Mouse (Mus musculus): ENCODE results near the gene Ptar1. TPM values are rescaled to one million over a fixed set of nuclear protein-coding genes. Genes with fewer than 3 reads are reported as not detected.
"Not testable (repeated sequence)": the region's sequence is repeated elsewhere in the genome, so short reads cannot be mapped to it uniquely, and the experiment has no call there.

The Ptar1 gene
- 3.8 and 4.3 TPM in 2 replicates for polyA plus RNA-seq (2015; fragmentation: Nextera tagmentation; extraction: Ambion mirVana)

- Histone ChIP-seq H3K4me2 (peak within 1 kb of the TSS; percentile 75), H3K27me3 (replicated peaks) (no peaks in the 10 kb centered on the region), H3K4me3 (replicated peaks) (peak within 1 kb of the TSS; percentile 89), H3K4me1 (no peaks in the 10 kb centered on the region; the same call in 1 of the 2 replicates), H3K9me3 (no peaks in the 10 kb centered on the region), H3K27ac (peak within 1 kb of the TSS; percentile 92), H3K36me3 (no peaks in the 10 kb centered on the region), H3K9ac (peak within 1 kb of the TSS; percentile 86)
- under 1% methylated on average over 91 of the region's 93 CpGs for WGBS
- peak; percentile 94 for ATAC-seq (ENCODE audit: insufficient read depth, low FRiP score, low read depth)
Observed at GRCm38 (mm10) chr19:23687296-23688021, at the start of gene Ptar1. Gene Ptar1, plus strand, starts transcription at chr19:23687429.

- Histone ChIP-seq H3K36me3 (no peaks in the 10 kb centered on the region), H3K27ac (no peak overlapping the region), H3K4me2 (no peak overlapping the region), H3K27me3 (replicated peaks) (no peaks in the 10 kb centered on the region), H3K9me3 (no peaks in the 10 kb centered on the region), H3K9ac (no peak overlapping the region), H3K4me1 (no peaks in the 10 kb centered on the region), H3K4me3 (replicated peaks) (no peak overlapping the region)
- 82% methylated on average over 5 of the region's 5 CpGs for WGBS
- ATAC-seq (ENCODE audit: insufficient read depth, low FRiP score, low read depth), result 0 out of 2 replicates have a peak, but pooled peaks have one; percentile 43
Observed at GRCm38 (mm10) chr19:23643819-23644218, 43.4 kb upstream of the Ptar1 start.

GRCm38 (mm10) chr19:23645347-23645746, 41.9 kb upstream of the Ptar1 start:
- H3K9me3 ChIP-seq, result no peaks in the 10 kb centered on the region
- H3K4me2 ChIP-seq, result no peak overlapping the region
- 77% methylated on average over 7 of the region's 7 CpGs for WGBS
- H3K4me1 ChIP-seq, result no peaks in the 10 kb centered on the region
- no peak overlapping the region for H3K9ac ChIP-seq
- H3K36me3 ChIP-seq, result no peaks in the 10 kb centered on the region
- H3K4me3 ChIP-seq (replicated peaks), result no peak overlapping the region
- ATAC-seq (ENCODE audit: insufficient read depth, low FRiP score, low read depth), result no peak
- H3K27me3 ChIP-seq (replicated peaks), result no peaks in the 10 kb centered on the region
- no peak overlapping the region for H3K27ac ChIP-seq

- H3K9me3 ChIP-seq, result no peaks in the 10 kb centered on the region
- no peak for ATAC-seq (ENCODE audit: insufficient read depth, low FRiP score, low read depth)
- 93% methylated on average over 7 of the region's 7 CpGs for WGBS
- H3K27ac ChIP-seq, result no peak overlapping the region
- no peak overlapping the region for H3K4me2 ChIP-seq
- H3K36me3 ChIP-seq, result no peaks in the 10 kb centered on the region
- no peaks in the 10 kb centered on the region for H3K4me1 ChIP-seq
- no peaks in the 10 kb centered on the region for H3K27me3 ChIP-seq (replicated peaks)
- no peak overlapping the region for H3K4me3 ChIP-seq (replicated peaks)
- no peak overlapping the region for H3K9ac ChIP-seq
Observed at GRCm38 (mm10) chr19:23647308-23647707, 39.9 kb upstream of the Ptar1 start.

- no peaks in the 10 kb centered on the region for H3K9me3 ChIP-seq
- WGBS, result 6% methylated on average over 13 of the region's 13 CpGs
- H3K4me2 ChIP-seq, result peak within 1 kb of the TSS; percentile 45
- H3K4me1 ChIP-seq, result no peaks in the 10 kb centered on the region
- no peaks in the 10 kb centered on the region for H3K27me3 ChIP-seq (replicated peaks)
- H3K27ac ChIP-seq, result no peak within 1 kb of the TSS
- H3K9ac ChIP-seq, result no peak within 1 kb of the TSS
- no peaks in the 10 kb centered on the region for H3K36me3 ChIP-seq
- ATAC-seq (ENCODE audit: insufficient read depth, low FRiP score, low read depth), result peak; percentile 78; the same call in 1 of the 2 replicates
- peak within 1 kb of the TSS; percentile 16; the same call in 1 of the 2 replicates for H3K4me3 ChIP-seq (replicated peaks)
Observed at GRCm38 (mm10) chr19:23652644-23653043, 34.6 kb upstream of the Ptar1 start, which contains the start of gene 1700028P14Rik. Gene 1700028P14Rik, minus strand, starts transcription at chr19:23652812.

- no peaks in the 10 kb centered on the region for H3K36me3 ChIP-seq
- no peak overlapping the region for H3K4me2 ChIP-seq
- 84% methylated on average over 5 of the region's 5 CpGs for WGBS
- H3K27ac ChIP-seq, result no peak overlapping the region
- H3K4me3 ChIP-seq (replicated peaks), result no peak overlapping the region
- no peak overlapping the region for H3K9ac ChIP-seq
- ATAC-seq (ENCODE audit: insufficient read depth, low FRiP score, low read depth), result no peak
- H3K4me1 ChIP-seq, result no peaks in the 10 kb centered on the region
- no peaks in the 10 kb centered on the region for H3K27me3 ChIP-seq (replicated peaks)
- no peaks in the 10 kb centered on the region for H3K9me3 ChIP-seq
Observed at GRCm38 (mm10) chr19:23653154-23653553, 34.1 kb upstream of the Ptar1 start.

GRCm38 (mm10) chr19:23657261-23657932, 29.8 kb upstream of the Ptar1 start:
- WGBS, result 43% methylated on average over 12 of the region's 12 CpGs
- no peak for ATAC-seq (ENCODE audit: insufficient read depth, low FRiP score, low read depth)
- H3K9ac ChIP-seq, result no peak overlapping the region
- H3K9me3 ChIP-seq, result no peaks in the 10 kb centered on the region
- no peak overlapping the region for H3K4me2 ChIP-seq
- H3K4me3 ChIP-seq (replicated peaks), result no peak overlapping the region
- H3K27ac ChIP-seq, result no peak overlapping the region
- H3K36me3 ChIP-seq, result no peaks in the 10 kb centered on the region
- H3K4me1 ChIP-seq, result no peaks in the 10 kb centered on the region
- no peaks in the 10 kb centered on the region for H3K27me3 ChIP-seq (replicated peaks)

GRCm38 (mm10) chr19:23658350-23658749, 28.9 kb upstream of the Ptar1 start:
- H3K36me3 ChIP-seq, result no peaks in the 10 kb centered on the region
- no peaks in the 10 kb centered on the region for H3K4me1 ChIP-seq
- no peaks in the 10 kb centered on the region for H3K9me3 ChIP-seq
- H3K27ac ChIP-seq, result no peak overlapping the region
- no peaks in the 10 kb centered on the region for H3K27me3 ChIP-seq (replicated peaks)
- no peak overlapping the region for H3K4me2 ChIP-seq
- no peak for ATAC-seq (ENCODE audit: insufficient read depth, low FRiP score, low read depth)
- 82% methylated on average over 4 of the region's 4 CpGs for WGBS
- no peak overlapping the region for H3K9ac ChIP-seq
- H3K4me3 ChIP-seq (replicated peaks), result no peak overlapping the region

GRCm38 (mm10) chr19:23664083-23664482, 23.1 kb upstream of the Ptar1 start:
- Histone ChIP-seq H3K36me3 (no peaks in the 10 kb centered on the region), H3K4me3 (replicated peaks) (no peak overlapping the region), H3K4me1 (no peaks in the 10 kb centered on the region), H3K27ac (no peak overlapping the region), H3K27me3 (replicated peaks) (no peaks in the 10 kb centered on the region), H3K9ac (no peak overlapping the region), H3K4me2 (no peak overlapping the region), H3K9me3 (no peaks in the 10 kb centered on the region)
- ATAC-seq (ENCODE audit: insufficient read depth, low FRiP score, low read depth), result no peak
- WGBS, result 83% methylated on average over 7 of the region's 7 CpGs

GRCm38 (mm10) chr19:23668142-23668655, 19.0 kb upstream of the Ptar1 start:
- H3K27me3 ChIP-seq (replicated peaks), result no peaks in the 10 kb centered on the region

GRCm38 (mm10) chr19:23673021-23673420, 14.2 kb upstream of the Ptar1 start:
- Histone ChIP-seq H3K9ac (no peak overlapping the region), H3K4me3 (replicated peaks) (no peak overlapping the region), H3K36me3 (no peaks in the 10 kb centered on the region), H3K27me3 (replicated peaks) (no peaks in the 10 kb centered on the region), H3K4me2 (no peak overlapping the region), H3K4me1 (no peaks in the 10 kb centered on the region), H3K9me3 (no peaks in the 10 kb centered on the region), H3K27ac (no peak overlapping the region)
- 62% methylated on average over 2 of the region's 2 CpGs for WGBS
- no peak for ATAC-seq (ENCODE audit: insufficient read depth, low FRiP score, low read depth)

More at GRCm38 (mm10) chr19:23668142-23668655, 19.0 kb upstream of the Ptar1 start:
- Histone ChIP-seq H3K4me3 (replicated peaks) (no peak overlapping the region), H3K36me3 (no peaks in the 10 kb centered on the region), H3K27ac (no peak overlapping the region), H3K4me2 (no peak overlapping the region), H3K4me1 (no peaks in the 10 kb centered on the region), H3K9me3 (no peaks in the 10 kb centered on the region), H3K9ac (no peak overlapping the region)
- no peak for ATAC-seq (ENCODE audit: insufficient read depth, low FRiP score, low read depth)
- WGBS, result 72% methylated on average over 6 of the region's 6 CpGs

- H3K4me1 ChIP-seq; H3K36me3 ChIP-seq; H3K27me3 ChIP-seq (replicated peaks); H3K9me3 ChIP-seq; ATAC-seq (ENCODE audit: insufficient read depth, low FRiP score, low read depth); H3K9ac ChIP-seq; H3K27ac ChIP-seq; H3K4me2 ChIP-seq; H3K4me3 ChIP-seq (replicated peaks): not testable (repeated sequence)
- 91% methylated on average over 8 of the region's 8 CpGs for WGBS
Observed at GRCm38 (mm10) chr19:23675656-23676055, 11.6 kb upstream of the Ptar1 start.
